18 mouse cellular contexts compared by ENCODE assay signal in genomic region chr14:31230442-31230841, GRCm38 (mm10). TPM values are rescaled to one million over a fixed set of nuclear protein-coding genes. Genes with fewer than 3 reads are reported as not detected.
A peak's percentile ranks its signal among the peaks of the same experiment; 100 is the strongest.
DNase-seq lines count a peak whose midpoint lies in the region; ATAC-seq and TF ChIP-seq lines count a peak whose summit lies in the region.
"Had no signal": no experiment of that assay in that cellular context is flagged by ENCODE, and none has a peak within 500 bp of the region (broad histone marks: within the 10 kb centered on the region; RNA-seq: fewer than 3 reads in every experiment).

No protein-coding gene starts in this region.

- H3K79me2 ChIP-seq in heart, adult 2 months (replicated peaks; ENCODE audit: control insufficient read depth, insufficient read depth, low read length) = no peaks in the 10 kb centered on the region

- peak in 1 of 2 experiments; percentile 19 for DNase-seq in heart, adult 2 months
- no peak for DNase-seq in heart, postnatal 14 days
- no peak for DNase-seq in heart, postnatal 0 days (ENCODE audit: low spot score)
- DNase-seq in heart, adult 18-20 months = no peak
- DNase-seq in lung, postnatal 14 days = no peak
- DNase-seq: cerebellum, adult 9-11 months; left cerebral cortex, postnatal 4 days; lung, postnatal 36 days; right cerebral cortex, postnatal 14 days had no signal

- ATAC-seq in heart, postnatal 0 days (ENCODE audit: insufficient read depth, low read depth) = no peak
- no peak for ATAC-seq in lung, embryonic 16.5 days (ENCODE audit: low read depth)
- ATAC-seq in embryonic facial prominence, embryonic 13.5 days (ENCODE audit: insufficient number of reproducible peaks, insufficient read depth, low FRiP score, low TSS enrichment, low read depth) = no peak
- ATAC-seq: forebrain, embryonic 13.5 days; hindbrain, embryonic 16.5 days; intestine, postnatal 0 days; liver, embryonic 12.5 days had no signal

- intact Hi-C loops in heart, adult 2 months (cut with DNase I) = loop anchor here (5.0 kb wide), 1 partner anchor 33 kb away; no protein-coding TSS in a partner anchor
- intact Hi-C loops in heart, postnatal 14 days (cut with DNase I) = no loop called here

- H3K9ac ChIP-seq in heart, adult 2 months (ENCODE audit: low read depth, low read length) = no peak overlapping the region
- H3K9ac ChIP-seq in heart, postnatal 0 days (replicated peaks; ENCODE audit: low read depth, low read length) = no peak overlapping the region
- peak overlapping the region; percentile 34; the same call in 1 of the 2 replicates for H3K9ac ChIP-seq in lung, embryonic 16.5 days (ENCODE audit: low read length)
- H3K9ac ChIP-seq in embryonic facial prominence, embryonic 13.5 days = no peak overlapping the region
- H3K9ac ChIP-seq: forebrain, embryonic 13.5 days; liver, embryonic 12.5 days; stomach, embryonic 15.5 days had no signal

- no peak for TF ChIP-seq EP300 in heart, adult 2 months (IDR thresholded peaks at IDR 0.05; ENCODE audit: insufficient read depth, low read depth, low read length)
- no peak for TF ChIP-seq EP300 in heart, postnatal 0 days (IDR thresholded peaks at IDR 0.05; ENCODE audit: low read depth)

- no peak for TF ChIP-seq POLR2A in heart, adult 2 months (IDR thresholded peaks at IDR 0.05; ENCODE audit: insufficient read depth, low read depth, low read length)

- H3K36me3 ChIP-seq in heart, adult 2 months (ENCODE audit: control insufficient read depth, insufficient read depth, low read length) = no peaks in the 10 kb centered on the region
- no peaks in the 10 kb centered on the region for H3K36me3 ChIP-seq in heart, postnatal 0 days (replicated peaks; ENCODE audit: control insufficient read depth, insufficient read depth, low read length)
- H3K36me3 ChIP-seq in lung, embryonic 16.5 days (ENCODE audit: control insufficient read depth, insufficient read depth, low read length) = no peaks in the 10 kb centered on the region
- no peaks in the 10 kb centered on the region for H3K36me3 ChIP-seq in embryonic facial prominence, embryonic 13.5 days
- H3K36me3 ChIP-seq: liver, embryonic 12.5 days; midbrain, embryonic 10.5 days; stomach, embryonic 15.5 days had no signal

- peak overlapping the region; percentile 90 for H3K27ac ChIP-seq in heart, adult 2 months
- peak overlapping the region; percentile 33; the same call in 1 of the 2 replicates for H3K27ac ChIP-seq in heart, postnatal 0 days (ENCODE audit: low read depth)
- H3K27ac ChIP-seq in lung, embryonic 16.5 days (ENCODE audit: low read length) = peak overlapping the region; percentile 40
- 0 out of 2 replicates have a peak overlapping the region, but pooled peaks have one; percentile 22 for H3K27ac ChIP-seq in embryonic facial prominence, embryonic 13.5 days
- H3K27ac ChIP-seq: forebrain, embryonic 13.5 days; liver, embryonic 12.5 days; midbrain, embryonic 10.5 days; stomach, embryonic 15.5 days had no signal

- no peak overlapping the region for H3K4me2 ChIP-seq in heart, postnatal 0 days (ENCODE audit: low read depth, low read length)
- H3K4me2 ChIP-seq in lung, embryonic 16.5 days (ENCODE audit: low read depth, low read length) = no peak overlapping the region
- no peak overlapping the region for H3K4me2 ChIP-seq in embryonic facial prominence, embryonic 13.5 days
- H3K4me2 ChIP-seq: forebrain, embryonic 13.5 days; liver, embryonic 12.5 days; stomach, embryonic 15.5 days had no signal

- H3K27me3 ChIP-seq in heart, adult 2 months (ENCODE audit: control insufficient read depth, insufficient read depth, low read length) = no peaks in the 10 kb centered on the region
- H3K27me3 ChIP-seq in heart, postnatal 0 days (ENCODE audit: control insufficient read depth, insufficient read depth, low read length) = no peaks in the 10 kb centered on the region
- no peaks in the 10 kb centered on the region for H3K27me3 ChIP-seq in lung, embryonic 16.5 days (ENCODE audit: control insufficient read depth, insufficient read depth, low read depth, low read length)
- H3K27me3 ChIP-seq in embryonic facial prominence, embryonic 13.5 days = no peaks in the 10 kb centered on the region
- H3K27me3 ChIP-seq: forebrain, embryonic 13.5 days; stomach, embryonic 15.5 days had no signal

- peaks cover 24% of the 10 kb centered on the region for H3K4me1 ChIP-seq in heart, adult 2 months (ENCODE audit: control insufficient read depth, insufficient read depth, low read length)
- H3K4me1 ChIP-seq in heart, postnatal 0 days (ENCODE audit: control insufficient read depth, insufficient read depth) = peaks cover 31% of the 10 kb centered on the region
- peaks cover 31% of the 10 kb centered on the region for H3K4me1 ChIP-seq in lung, embryonic 16.5 days (replicated peaks; ENCODE audit: control insufficient read depth, insufficient read depth, low read length)
- peaks cover 34% of the 10 kb centered on the region for H3K4me1 ChIP-seq in embryonic facial prominence, embryonic 13.5 days

- H3K9me3 ChIP-seq in heart, postnatal 0 days (replicated peaks; ENCODE audit: control insufficient read depth, low read length) = no peaks in the 10 kb centered on the region
- no peaks in the 10 kb centered on the region for H3K9me3 ChIP-seq in lung, embryonic 16.5 days (ENCODE audit: control insufficient read depth, low read length)
- no peaks in the 10 kb centered on the region for H3K9me3 ChIP-seq in embryonic facial prominence, embryonic 13.5 days
- H3K9me3 ChIP-seq: forebrain, embryonic 13.5 days; liver, embryonic 12.5 days; midbrain, embryonic 10.5 days; stomach, embryonic 15.5 days had no signal

- H3K4me3 ChIP-seq in heart, adult 2 months = no peak overlapping the region
- H3K4me3 ChIP-seq in heart, postnatal 0 days (ENCODE audit: low read depth, low read length) = no peak overlapping the region
- H3K4me3 ChIP-seq in lung, embryonic 16.5 days (ENCODE audit: low read length) = no peak overlapping the region
- H3K4me3 ChIP-seq in embryonic facial prominence, embryonic 13.5 days = no peak overlapping the region
- H3K4me3 ChIP-seq: forebrain, embryonic 13.5 days; liver, embryonic 12.5 days; midbrain, embryonic 10.5 days; stomach, embryonic 15.5 days had no signal

- no peak for TF ChIP-seq CTCF in heart, adult 2 months (IDR thresholded peaks at IDR 0.05)
- TF ChIP-seq CTCF in heart, postnatal 0 days (IDR thresholded peaks at IDR 0.05; ENCODE audit: low read depth) = no peak

- 59% methylated on average over 8 of the region's 8 CpGs for WGBS in heart, adult 2 months
- WGBS in heart, postnatal 0 days = 55% methylated on average over 8 of the region's 8 CpGs
- 60% methylated on average over 8 of the region's 8 CpGs for WGBS in lung, embryonic 16.5 days
- 60% methylated on average over 8 of the region's 8 CpGs for WGBS in embryonic facial prominence, embryonic 13.5 days

RNA-seq across cellular contexts. Expression of gene Sema3g, which starts 12.8 kb away (rescaled TPM):
- 10 to 100 TPM; 15.0 to 15.1 TPM for total RNA-seq in heart, adult 2 months (2021)
- 6.1 and 8.0 TPM in 2 replicates for polyA plus RNA-seq in heart, adult 2 months (2012; rRNA removed)
- total RNA-seq in heart, postnatal 14 days (2021) = 10 to 100 TPM; 17.4 to 22.2 TPM
- 4.4 and 12.7 TPM in 2 replicates for total RNA-seq in heart, postnatal 0 days (2014; rRNA removed; ENCODE audit: low replicate concordance)
- 0.75 and 0.90 TPM in 2 replicates for polyA plus RNA-seq in heart, postnatal 0 days (2015; fragmentation: Nextera tagmentation; extraction: Ambion mirVana)
- 10 to 100 TPM; 13.5 to 15.7 TPM for total RNA-seq in heart, adult 18-20 months (2021)
- polyA plus RNA-seq in lung, embryonic 16.5 days (2015; fragmentation: Nextera tagmentation; extraction: Ambion mirVana) = 2.3 and 2.7 TPM in 2 replicates
- polyA plus RNA-seq in embryonic facial prominence, embryonic 13.5 days (2015; fragmentation: Nextera tagmentation; extraction: Ambion mirVana) = 1.2 and 1.3 TPM in 2 replicates
- total RNA-seq: granulocyte monocyte progenitor cell, adult 5-6 weeks had no signal

RNA-seq across cellular contexts. Expression of gene Nisch, which starts 13.7 kb away (rescaled TPM):
- total RNA-seq in heart, adult 2 months (2021) = 100 to 1,000 TPM; 123 to 129 TPM
- polyA plus RNA-seq in heart, adult 2 months (2012; rRNA removed) = 187 and 223 TPM in 2 replicates
- 100 to 1,000 TPM; 185 to 197 TPM for total RNA-seq in heart, postnatal 14 days (2021)
- total RNA-seq in heart, postnatal 0 days (2014; rRNA removed; ENCODE audit: low replicate concordance) = 292 and 338 TPM in 2 replicates
- polyA plus RNA-seq in heart, postnatal 0 days (2015; fragmentation: Nextera tagmentation; extraction: Ambion mirVana) = 162 and 171 TPM in 2 replicates
- 100 to 1,000 TPM; 118 to 119 TPM for total RNA-seq in heart, adult 18-20 months (2021)
- 377 and 397 TPM in 2 replicates for polyA plus RNA-seq in lung, embryonic 16.5 days (2015; fragmentation: Nextera tagmentation; extraction: Ambion mirVana)
- polyA plus RNA-seq in embryonic facial prominence, embryonic 13.5 days (2015; fragmentation: Nextera tagmentation; extraction: Ambion mirVana) = 415 and 428 TPM in 2 replicates

RNA-seq across cellular contexts. Expression of gene Phf7, which starts 20.7 kb away (rescaled TPM):
- 1 to 10 TPM; 2.9 to 3.6 TPM for total RNA-seq in heart, adult 2 months (2021)
- polyA plus RNA-seq in heart, adult 2 months (2012; rRNA removed) = 3.1 and 5.7 TPM in 2 replicates
- 1 to 10 TPM; 4.3 to 4.6 TPM for total RNA-seq in heart, postnatal 14 days (2021)
- 2.1 and 7.4 TPM in 2 replicates for total RNA-seq in heart, postnatal 0 days (2014; rRNA removed; ENCODE audit: low replicate concordance)
- 11.7 and 12.5 TPM in 2 replicates for polyA plus RNA-seq in heart, postnatal 0 days (2015; fragmentation: Nextera tagmentation; extraction: Ambion mirVana)
- 1 to 10 TPM; 4.2 to 5.1 TPM for total RNA-seq in heart, adult 18-20 months (2021)
- 13.5 TPM in 2 replicates for polyA plus RNA-seq in lung, embryonic 16.5 days (2015; fragmentation: Nextera tagmentation; extraction: Ambion mirVana)
- polyA plus RNA-seq in embryonic facial prominence, embryonic 13.5 days (2015; fragmentation: Nextera tagmentation; extraction: Ambion mirVana) = 12.4 and 14.3 TPM in 2 replicates

RNA-seq across cellular contexts. Expression of gene Bap1, which starts 20.8 kb away (rescaled TPM):
- total RNA-seq in heart, adult 2 months (2021) = 10 to 100 TPM; 39.6 to 49.1 TPM
- polyA plus RNA-seq in heart, adult 2 months (2012; rRNA removed) = 43.6 and 55.2 TPM in 2 replicates
- total RNA-seq in heart, postnatal 14 days (2021) = 10 to 100 TPM; 47.3 to 47.5 TPM
- 51.1 and 64.0 TPM in 2 replicates for total RNA-seq in heart, postnatal 0 days (2014; rRNA removed; ENCODE audit: low replicate concordance)
- polyA plus RNA-seq in heart, postnatal 0 days (2015; fragmentation: Nextera tagmentation; extraction: Ambion mirVana) = 34.2 and 38.6 TPM in 2 replicates
- 10 to 100 TPM; 42.4 to 45.3 TPM for total RNA-seq in heart, adult 18-20 months (2021)
- polyA plus RNA-seq in lung, embryonic 16.5 days (2015; fragmentation: Nextera tagmentation; extraction: Ambion mirVana) = 79.8 and 82.2 TPM in 2 replicates
- polyA plus RNA-seq in embryonic facial prominence, embryonic 13.5 days (2015; fragmentation: Nextera tagmentation; extraction: Ambion mirVana) = 90.3 and 93.1 TPM in 2 replicates

RNA-seq across cellular contexts. Expression of gene Tnnc1, which starts 22.3 kb away (rescaled TPM):
- 1,000 to 10,000 TPM; 5,084 to 5,508 TPM for total RNA-seq in heart, adult 2 months (2021)
- polyA plus RNA-seq in heart, adult 2 months (2012; rRNA removed) = 4,851 and 5,939 TPM in 2 replicates
- 1,000 to 10,000 TPM; 4,401 to 4,949 TPM for total RNA-seq in heart, postnatal 14 days (2021)
- 2,939 and 3,145 TPM in 2 replicates for total RNA-seq in heart, postnatal 0 days (2014; rRNA removed; ENCODE audit: low replicate concordance)
- polyA plus RNA-seq in heart, postnatal 0 days (2015; fragmentation: Nextera tagmentation; extraction: Ambion mirVana) = 7,680 and 7,748 TPM in 2 replicates
- total RNA-seq in heart, adult 18-20 months (2021) = 1,000 to 10,000 TPM; 5,748 to 6,764 TPM
- 93.6 and 113 TPM in 2 replicates for polyA plus RNA-seq in lung, embryonic 16.5 days (2015; fragmentation: Nextera tagmentation; extraction: Ambion mirVana)
- 34.6 and 38.8 TPM in 2 replicates for polyA plus RNA-seq in embryonic facial prominence, embryonic 13.5 days (2015; fragmentation: Nextera tagmentation; extraction: Ambion mirVana)

Comparison
In these comparisons a context has a peak if more than half of its experiments do, and no peak if none do; other contexts are left out.
1. H3K27ac ChIP-seq: peak in every context shown above with its lines; median percentile 90 in heart, adult 2 months; 40 in lung, embryonic 16.5 days; 33 in heart, postnatal 0 days; 22 in embryonic facial prominence, embryonic 13.5 days.